Mouse (Mus musculus): ENCODE data around the gene Gm10188. TPM values are rescaled to one million over a fixed set of nuclear protein-coding genes. Genes with fewer than 3 reads are reported as not detected.

Gm10188 gene
- polyA plus RNA-seq, 1 experiment from 2014 or later, result not detected

- Histone ChIP-seq H3K4me3 (ENCODE audit: low read depth, low read length) (no peak overlapping the region), H3K4me2 (replicated peaks; ENCODE audit: low read depth) (no peak overlapping the region), H3K27me3 (ENCODE audit: control insufficient read depth, insufficient read depth, low read length) (no peaks in the 10 kb centered on the region), H3K9ac (ENCODE audit: low read length) (no peak overlapping the region), H3K27ac (replicated peaks) (no peak overlapping the region), H3K9me3 (ENCODE audit: control insufficient read depth, low read length) (no peaks in the 10 kb centered on the region), H3K4me1 (replicated peaks; ENCODE audit: control insufficient read depth, insufficient read depth) (no peaks in the 10 kb centered on the region), H3K36me3 (ENCODE audit: control insufficient read depth, insufficient read depth, low read length) (no peaks in the 10 kb centered on the region)
- TF ChIP-seq EP300 (optimal IDR thresholded peaks at IDR 0.05) (no peak), CTCF (IDR thresholded peaks at IDR 0.05; ENCODE audit: low read depth) (no peak)
- 34% methylated on average over 9 of the region's 9 CpGs for WGBS
- ATAC-seq (ENCODE audit: low FRiP score, low TSS enrichment), result no peak
- DNase-seq (ENCODE audit: low spot score), result no peak
Observed at GRCm38 (mm10) chr1:132234757-132235273, 5.2 kb upstream of the Gm10188 start.

GRCm38 (mm10) chr1:132233566-132233965, 4.0 kb upstream of the Gm10188 start:
- H3K36me3 ChIP-seq (ENCODE audit: control insufficient read depth, insufficient read depth, low read length), result no peaks in the 10 kb centered on the region
- 25% methylated on average over 12 of the region's 12 CpGs for WGBS
- H3K4me3 ChIP-seq (ENCODE audit: low read depth, low read length), result no peak overlapping the region
- DNase-seq (ENCODE audit: low spot score) (peak; percentile 71), ATAC-seq (ENCODE audit: low FRiP score, low TSS enrichment) (0 out of 2 replicates have a peak, but pooled peaks have one; percentile 72)
- no peaks in the 10 kb centered on the region for H3K9me3 ChIP-seq (ENCODE audit: control insufficient read depth, low read length)
- no peaks in the 10 kb centered on the region for H3K4me1 ChIP-seq (replicated peaks; ENCODE audit: control insufficient read depth, insufficient read depth)
- H3K27me3 ChIP-seq (ENCODE audit: control insufficient read depth, insufficient read depth, low read length), result no peaks in the 10 kb centered on the region
- no peak overlapping the region for H3K4me2 ChIP-seq (replicated peaks; ENCODE audit: low read depth)
- no peak overlapping the region for H3K27ac ChIP-seq (replicated peaks)
- H3K9ac ChIP-seq (ENCODE audit: low read length), result no peak overlapping the region
- TF ChIP-seq EP300 (optimal IDR thresholded peaks at IDR 0.05) (no peak), CTCF (IDR thresholded peaks at IDR 0.05; ENCODE audit: low read depth) (peak; percentile 61)

DNA sequence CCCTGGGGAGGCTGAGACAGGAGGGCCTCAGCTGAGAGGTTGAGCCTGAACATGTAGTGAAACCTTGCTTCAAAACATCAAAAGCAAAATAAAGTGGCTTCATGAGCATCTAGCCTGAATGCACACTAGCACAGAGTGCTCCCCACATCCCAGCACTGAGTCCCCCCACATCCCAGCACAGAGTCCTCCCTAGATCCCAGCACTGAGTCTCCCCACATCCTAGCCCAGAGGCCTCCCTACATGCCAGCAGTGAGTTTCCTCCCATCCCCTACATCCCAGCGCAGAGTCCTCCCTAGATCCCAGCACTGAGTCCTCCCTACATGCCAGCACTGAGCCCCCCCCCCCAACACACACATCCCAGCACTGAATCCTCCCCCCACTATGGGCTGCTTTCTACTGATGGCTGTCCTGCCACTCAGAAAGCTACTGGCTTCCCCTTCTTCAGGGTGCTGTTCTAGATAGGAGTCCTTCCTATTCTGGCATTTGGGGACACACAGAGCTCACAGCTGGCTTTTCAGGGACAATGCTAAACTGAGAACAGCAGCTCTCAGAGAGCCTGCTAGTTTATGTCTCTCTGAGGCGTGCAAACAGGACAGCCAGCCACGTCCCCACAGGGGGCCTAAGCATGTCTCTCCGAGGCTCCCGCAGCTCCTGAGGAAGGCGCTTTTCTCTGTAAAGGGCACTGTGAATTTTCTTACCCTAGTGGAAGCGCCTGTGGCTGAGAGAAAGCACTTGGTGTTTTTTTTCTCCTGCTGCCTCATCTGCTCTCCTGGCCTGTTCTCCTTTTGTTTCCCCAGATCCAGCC, 2.1 kb upstream of the Gm10188 start:
- Histone ChIP-seq H3K4me2 (replicated peaks; ENCODE audit: low read depth) (no peak overlapping the region), H3K27me3 (ENCODE audit: control insufficient read depth, insufficient read depth, low read length) (no peaks in the 10 kb centered on the region), H3K9me3 (ENCODE audit: control insufficient read depth, low read length) (no peaks in the 10 kb centered on the region), H3K36me3 (ENCODE audit: control insufficient read depth, insufficient read depth, low read length) (no peaks in the 10 kb centered on the region), H3K4me1 (replicated peaks; ENCODE audit: control insufficient read depth, insufficient read depth) (no peaks in the 10 kb centered on the region), H3K9ac (ENCODE audit: low read length) (no peak overlapping the region), H3K4me3 (ENCODE audit: low read depth, low read length) (no peak overlapping the region), H3K27ac (replicated peaks) (no peak overlapping the region)
- 67% methylated on average over 7 of the region's 7 CpGs for WGBS
- DNase-seq (ENCODE audit: low spot score) (no peak), ATAC-seq (ENCODE audit: low FRiP score, low TSS enrichment) (no peak)
- TF ChIP-seq CTCF (IDR thresholded peaks at IDR 0.05; ENCODE audit: low read depth) (no peak), EP300 (optimal IDR thresholded peaks at IDR 0.05) (no peak)

DNA sequence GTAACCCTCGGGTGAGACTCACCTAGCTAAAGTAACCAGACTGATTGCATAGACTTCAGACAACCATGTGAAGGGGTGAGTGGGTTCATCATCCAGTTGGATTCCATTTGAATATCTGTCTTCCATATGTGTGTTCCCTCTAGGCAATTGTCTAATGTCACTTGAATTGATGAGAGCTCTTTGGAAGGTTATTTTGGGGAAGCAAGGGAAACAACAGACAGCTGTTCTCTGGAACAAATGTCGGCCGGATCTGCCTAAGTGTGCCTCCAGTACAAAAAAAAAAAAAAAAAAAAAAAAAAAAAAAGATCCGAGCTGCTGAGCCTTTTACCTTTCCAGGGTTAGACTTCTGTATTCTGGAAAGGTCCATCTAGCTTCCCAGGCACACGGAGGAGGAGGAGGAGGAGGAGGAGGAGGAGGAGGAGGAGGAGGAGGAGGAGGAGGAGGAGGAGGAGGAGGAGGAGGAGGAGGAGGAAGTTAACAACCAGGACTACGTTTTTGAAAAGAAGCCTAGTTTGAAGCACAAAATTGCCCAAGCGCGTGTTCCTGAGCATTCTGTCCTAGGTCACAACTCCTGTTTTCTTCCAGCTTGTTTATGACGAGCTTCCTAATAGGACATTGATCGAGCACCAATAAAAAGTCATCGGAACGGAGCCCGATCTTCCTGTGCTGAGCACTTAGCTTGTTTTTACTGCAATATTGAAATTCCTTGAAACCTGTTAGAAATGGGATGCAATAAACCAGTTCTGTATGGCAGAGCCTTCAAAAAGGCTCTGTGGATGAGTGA, 3.1 kb downstream of the Gm10188 start:
- Histone ChIP-seq H3K4me2 (replicated peaks; ENCODE audit: low read depth) (no peak overlapping the region), H3K27ac (replicated peaks) (no peak overlapping the region), H3K27me3 (ENCODE audit: control insufficient read depth, insufficient read depth, low read length) (no peaks in the 10 kb centered on the region), H3K9ac (ENCODE audit: low read length) (no peak overlapping the region), H3K4me3 (ENCODE audit: low read depth, low read length) (no peak overlapping the region), H3K9me3 (ENCODE audit: control insufficient read depth, low read length) (no peaks in the 10 kb centered on the region), H3K36me3 (ENCODE audit: control insufficient read depth, insufficient read depth, low read length) (no peaks in the 10 kb centered on the region), H3K4me1 (replicated peaks; ENCODE audit: control insufficient read depth, insufficient read depth) (no peaks in the 10 kb centered on the region)
- ATAC-seq (ENCODE audit: low FRiP score, low TSS enrichment), result no peak
- DNase-seq (ENCODE audit: low spot score), result no peak
- WGBS, result 64% methylated on average over 13 of the region's 13 CpGs
- no peak for TF ChIP-seq EP300 (optimal IDR thresholded peaks at IDR 0.05)
- no peak for TF ChIP-seq CTCF (IDR thresholded peaks at IDR 0.05; ENCODE audit: low read depth)

DNA sequence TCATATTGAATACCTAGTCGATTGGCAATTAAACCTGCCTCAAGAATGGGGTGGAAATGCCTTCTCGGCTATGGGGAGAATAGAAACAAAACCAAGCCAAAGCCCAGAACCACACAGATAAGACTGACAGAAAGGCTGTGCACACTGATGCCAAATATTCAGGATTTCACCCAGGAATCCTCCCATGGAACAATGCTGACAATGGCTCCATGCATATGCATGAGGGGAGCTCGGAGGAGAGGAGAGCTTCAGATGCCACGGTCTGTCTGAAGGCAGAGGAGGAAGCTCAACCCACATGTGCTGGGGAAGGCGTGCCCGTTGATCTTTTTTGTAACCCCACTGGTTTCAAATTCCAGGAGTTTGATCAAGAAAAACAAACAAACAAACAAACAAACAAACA, 7.4 kb downstream of the Gm10188 start:
- H3K27me3 ChIP-seq (ENCODE audit: control insufficient read depth, insufficient read depth, low read length), result no peaks in the 10 kb centered on the region
- no peak overlapping the region for H3K27ac ChIP-seq (replicated peaks)
- H3K4me3 ChIP-seq (ENCODE audit: low read depth, low read length), result no peak overlapping the region
- DNase-seq (ENCODE audit: low spot score), result no peak
- H3K4me1 ChIP-seq (replicated peaks; ENCODE audit: control insufficient read depth, insufficient read depth), result no peaks in the 10 kb centered on the region
- TF ChIP-seq EP300 (optimal IDR thresholded peaks at IDR 0.05) (no peak), CTCF (IDR thresholded peaks at IDR 0.05; ENCODE audit: low read depth) (no peak)
- no peak overlapping the region for H3K9ac ChIP-seq (ENCODE audit: low read length)
- WGBS, result 42% methylated on average over 6 of the region's 6 CpGs
- no peak for ATAC-seq (ENCODE audit: low FRiP score, low TSS enrichment)
- H3K36me3 ChIP-seq (ENCODE audit: control insufficient read depth, insufficient read depth, low read length), result no peaks in the 10 kb centered on the region
- no peaks in the 10 kb centered on the region for H3K9me3 ChIP-seq (ENCODE audit: control insufficient read depth, low read length)
- H3K4me2 ChIP-seq (replicated peaks; ENCODE audit: low read depth), result no peak overlapping the region
